Mouse (Mus musculus) megakaryocyte, embryonic 14.5 days (primary cell): ENCODE measurements around the gene Syt13. TPM values are rescaled to one million over a fixed set of nuclear protein-coding genes. Genes with fewer than 3 reads are reported as not detected.

Experiments
- H3K27me3 ChIP-seq: replicated peaks from 2 replicates; pipeline ENCODE3; 2012; ENCODE audit warnings: inconsistent platforms
- H3K36me3 ChIP-seq: replicated peaks from 2 replicates; pipeline ENCODE3; 2012; ENCODE audit warnings: low read length, inconsistent platforms, mixed read lengths
- H3K4me1 ChIP-seq: 2 replicates; pipeline ENCODE4 v1.6.1; 2012; ENCODE audit warnings: inconsistent platforms
- H3K4me3 ChIP-seq: replicated peaks from 2 replicates; pipeline ENCODE3; 2012; ENCODE audit warnings: moderate library complexity, mild to moderate bottlenecking, inconsistent platforms
- H3K9me3 ChIP-seq: 2 replicates; pipeline ENCODE4 v1.6.1; 2012; ENCODE audit warnings: inconsistent platforms
- FLI1 ChIP-seq: IDR thresholded peaks from 2 replicates; pipeline ENCODE4 v1.6.1; 2012; ENCODE audit warnings: low read length, inconsistent platforms, mixed read lengths
- GATA1 ChIP-seq: IDR thresholded peaks from 3 replicates; pipeline ENCODE4 v1.6.1; 2012; ENCODE audit warnings: mixed read lengths, low read length, inconsistent platforms, borderline replicate concordance
- polyA plus RNA-seq: library from polyadenylated mRNA; stranded (reverse); fragments of >175 nt; gene quantifications from 2 replicates; pipeline ENCODE4 v1.2.3, GENCODE M21; 2012; ENCODE audit warnings: low replicate concordance; ENCODE audit not compliant: insufficient read depth

The Syt13 gene
- polyA plus RNA-seq, 1 experiment = 39.6 TPM

DNA sequence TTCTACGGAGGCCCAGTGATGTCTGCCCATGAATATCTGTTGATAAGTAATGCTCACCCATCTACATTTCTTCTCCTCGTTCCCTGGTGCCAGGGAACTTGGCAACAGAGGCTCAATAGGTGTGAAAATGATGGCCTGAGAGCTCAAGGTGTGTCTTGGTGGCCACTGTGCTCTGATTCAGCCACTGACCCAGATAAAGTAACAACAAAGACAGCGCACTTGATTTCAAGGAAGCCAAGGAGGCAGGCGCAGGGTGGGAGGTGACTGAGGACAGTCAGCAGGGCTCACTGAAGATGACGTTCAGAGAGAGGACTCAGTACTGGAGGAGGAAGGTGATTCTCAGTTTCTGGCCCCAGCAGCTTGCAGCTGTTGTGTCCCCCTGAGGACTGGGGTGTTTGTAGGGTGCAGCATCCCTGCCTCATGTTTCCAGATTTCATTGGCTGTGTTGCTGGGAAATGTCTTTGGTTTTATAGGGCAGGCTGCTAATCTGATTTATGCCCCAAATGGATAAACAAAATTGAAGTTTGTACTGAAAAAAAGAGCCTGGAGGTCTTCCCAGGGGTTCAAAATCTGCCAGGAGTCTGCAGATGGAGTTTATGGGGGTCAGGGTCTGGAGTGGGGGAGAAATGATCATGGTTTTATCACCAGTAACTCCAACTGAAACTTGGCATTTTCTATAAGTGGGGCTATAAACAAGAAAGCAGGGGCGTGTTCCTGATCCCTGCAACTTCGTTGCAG is 2.7 kb downstream of the Syt13 start:
- TF ChIP-seq FLI1 (no peak), GATA1 (no peak)
- Histone ChIP-seq H3K9me3 (peaks cover 23% of the 10 kb centered on the region), H3K36me3 (peaks cover 52% of the 10 kb centered on the region), H3K27me3 (peaks cover 89% of the 10 kb centered on the region), H3K4me1 (peaks cover 71% of the 10 kb centered on the region), H3K4me3 (peak overlapping the region; percentile 78)

DNA sequence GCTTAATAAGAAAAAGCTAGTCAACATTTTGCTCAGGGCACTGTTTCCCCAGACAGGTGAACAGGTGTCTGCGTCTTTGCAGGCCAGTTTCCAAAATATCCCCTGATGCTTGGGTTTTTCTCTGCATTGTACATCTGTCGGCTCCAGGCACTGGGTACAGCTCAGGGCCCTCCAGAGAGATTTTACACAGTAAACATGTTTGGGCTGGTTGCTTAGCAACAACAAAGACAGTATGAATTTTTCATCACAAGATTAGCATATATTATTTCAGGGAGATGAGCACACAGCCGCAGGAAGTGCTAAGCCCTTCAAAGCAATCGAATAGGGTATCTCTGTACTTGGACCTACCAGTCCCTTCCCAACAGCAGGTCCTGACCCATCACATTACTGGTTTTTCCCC is 5.8 kb downstream of the Syt13 start:
- H3K36me3 ChIP-seq = peaks cover 83% of the 10 kb centered on the region
- peaks cover 83% of the 10 kb centered on the region for H3K27me3 ChIP-seq
- H3K4me3 ChIP-seq = no peak overlapping the region
- peaks cover 28% of the 10 kb centered on the region for H3K9me3 ChIP-seq
- TF ChIP-seq FLI1 (no peak), GATA1 (no peak)
- H3K4me1 ChIP-seq = peaks cover 51% of the 10 kb centered on the region

DNA sequence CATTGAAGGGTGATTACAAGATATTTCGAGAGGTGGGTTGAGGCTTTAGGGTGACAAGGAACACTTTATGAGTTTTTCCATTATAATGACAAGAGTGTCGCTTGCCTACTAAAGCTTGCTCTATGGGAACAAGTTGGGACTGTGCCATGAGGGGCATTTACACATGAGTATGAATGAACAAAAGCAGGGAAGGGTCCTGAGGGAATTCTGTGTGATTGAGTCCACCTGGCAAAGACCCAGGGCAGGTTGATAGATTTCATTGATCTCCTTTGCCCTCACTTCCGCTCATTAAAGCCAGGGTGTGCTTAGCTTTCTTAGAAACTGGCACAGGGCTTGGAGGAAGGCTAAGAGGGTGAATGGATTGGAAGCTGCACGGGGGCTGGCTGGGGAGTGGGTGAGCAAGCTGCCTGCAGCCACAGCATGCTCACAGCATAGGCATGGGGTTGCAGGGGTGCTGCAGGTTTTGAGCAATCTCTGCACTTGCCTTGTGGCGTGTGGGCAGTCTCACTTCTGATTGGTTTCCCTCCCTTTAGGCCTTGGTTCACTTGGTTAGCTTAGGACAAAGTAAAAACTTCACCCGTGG is 9.9 kb downstream of the Syt13 start:
- Histone ChIP-seq H3K36me3 (peaks cover 94% of the 10 kb centered on the region), H3K27me3 (peaks cover 72% of the 10 kb centered on the region), H3K4me3 (no peak overlapping the region), H3K9me3 (peaks cover 24% of the 10 kb centered on the region), H3K4me1 (peaks cover 21% of the 10 kb centered on the region)
- no peak for TF ChIP-seq GATA1

DNA sequence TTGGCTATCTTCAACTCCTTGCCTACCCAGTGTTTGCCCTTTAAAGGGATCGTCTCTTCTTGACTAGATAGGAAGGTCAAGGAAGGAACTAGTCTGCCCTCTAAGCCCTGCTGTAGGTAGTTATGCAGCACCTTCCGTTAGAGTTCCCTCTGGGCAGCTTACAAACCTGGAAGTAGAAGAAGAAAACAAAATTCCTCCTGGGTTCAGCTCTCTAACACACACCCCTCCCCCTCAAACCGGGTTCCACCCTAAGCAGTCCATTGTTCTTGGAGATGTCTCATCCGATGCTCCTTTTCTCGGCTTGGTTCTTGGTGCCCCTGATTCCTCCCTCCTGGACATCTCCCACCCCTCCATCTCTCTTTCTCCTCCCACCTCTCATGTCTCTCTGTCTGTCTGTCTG is 14.8 kb downstream of the Syt13 start:
- H3K9me3 ChIP-seq = peaks cover 3% of the 10 kb centered on the region; the same call in 1 of the 2 replicates

DNA sequence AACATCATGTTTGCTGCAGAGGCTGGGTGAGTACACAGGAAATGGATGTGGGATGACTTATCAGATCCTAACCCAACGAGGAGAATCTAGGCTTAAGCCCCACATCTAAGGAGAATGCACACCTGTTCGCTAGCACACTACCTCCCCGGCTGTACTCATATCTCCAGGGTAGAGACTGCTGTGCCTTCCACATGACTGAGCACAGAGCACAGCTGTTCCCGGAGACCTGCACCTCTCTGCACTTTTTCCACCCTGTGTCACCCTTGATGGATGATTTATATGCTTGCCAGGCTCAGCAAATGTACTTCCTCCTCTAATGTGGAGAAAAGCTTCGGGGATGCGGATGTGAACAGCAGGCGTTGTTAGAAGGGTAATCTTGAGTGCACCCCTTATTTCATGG is 16.2 kb downstream of the Syt13 start:
- TF ChIP-seq FLI1 = no peak
- TF ChIP-seq GATA1 = no peak
- no peak overlapping the region for H3K4me3 ChIP-seq
- H3K36me3 ChIP-seq = peaks cover 80% of the 10 kb centered on the region
- peaks cover 62% of the 10 kb centered on the region for H3K27me3 ChIP-seq
- peaks cover 19% of the 10 kb centered on the region for H3K4me1 ChIP-seq
- H3K9me3 ChIP-seq = peaks cover 3% of the 10 kb centered on the region; the same call in 1 of the 2 replicates

More for the DNA sequence above, 14.8 kb downstream of the Syt13 start:
- peaks cover 72% of the 10 kb centered on the region for H3K27me3 ChIP-seq
- H3K36me3 ChIP-seq = peaks cover 88% of the 10 kb centered on the region
- TF ChIP-seq GATA1 = no peak
- TF ChIP-seq FLI1 = no peak
- H3K4me1 ChIP-seq = peaks cover 19% of the 10 kb centered on the region
- H3K4me3 ChIP-seq = no peak overlapping the region

DNA sequence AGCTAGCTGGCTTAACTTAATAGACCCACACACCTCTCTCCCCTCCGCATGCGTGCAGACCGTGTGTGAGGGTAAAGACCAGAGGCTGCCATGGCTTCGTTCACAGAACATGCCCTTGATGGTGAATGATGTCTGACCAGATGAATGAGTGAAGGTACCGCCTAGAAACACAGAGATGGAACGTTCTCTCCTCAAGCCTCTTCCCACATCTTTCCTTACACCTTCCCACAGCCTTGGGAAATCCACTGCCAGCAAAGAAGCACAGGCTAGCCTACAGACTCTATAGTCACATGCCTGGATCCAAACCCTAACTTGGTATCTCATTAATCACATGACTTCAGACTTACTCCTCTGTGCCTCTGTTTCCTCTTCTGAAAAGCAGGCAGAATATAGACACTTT is 18.5 kb downstream of the Syt13 start:
- TF ChIP-seq FLI1 (no peak), GATA1 (no peak)
- Histone ChIP-seq H3K27me3 (peaks cover 59% of the 10 kb centered on the region), H3K4me1 (peaks cover 33% of the 10 kb centered on the region), H3K9me3 (no peaks in the 10 kb centered on the region), H3K36me3 (peaks cover 70% of the 10 kb centered on the region), H3K4me3 (no peak overlapping the region)

DNA sequence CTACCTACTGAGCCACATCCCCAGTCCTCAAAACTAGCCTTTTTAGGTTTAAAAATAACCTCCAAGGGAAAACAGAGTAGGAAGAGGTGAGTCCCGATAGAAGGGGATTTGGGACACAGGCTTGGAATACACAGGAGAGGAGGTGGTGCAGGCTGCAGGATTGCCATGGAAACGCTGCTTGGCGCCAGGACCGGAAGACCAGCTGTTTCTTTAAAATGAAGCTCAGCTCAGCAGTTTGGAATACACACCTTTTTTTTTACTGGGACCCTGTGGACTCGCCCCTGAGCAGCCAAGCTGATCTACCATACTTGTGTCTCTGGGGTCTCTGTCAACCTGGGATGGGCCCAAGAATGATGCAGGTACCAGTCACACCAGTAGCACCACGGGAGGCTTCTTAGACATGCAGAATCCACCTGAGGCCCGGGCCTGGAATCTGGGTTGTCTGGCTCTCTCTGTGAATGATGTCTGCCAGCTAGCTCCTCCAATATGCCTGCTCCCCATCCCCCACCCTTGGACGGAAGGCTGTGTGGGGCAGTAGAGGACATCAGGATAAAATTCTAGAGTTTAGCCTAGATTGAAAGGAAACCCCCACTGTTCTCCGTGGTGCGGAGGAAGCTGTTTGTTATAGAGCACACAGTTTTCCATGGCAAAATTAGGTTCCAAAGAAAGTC is 19.5 kb downstream of the Syt13 start:
- Histone ChIP-seq H3K9me3 (no peaks in the 10 kb centered on the region), H3K27me3 (peaks cover 61% of the 10 kb centered on the region), H3K4me3 (no peak overlapping the region), H3K36me3 (peaks cover 68% of the 10 kb centered on the region), H3K4me1 (peaks cover 33% of the 10 kb centered on the region)
- TF ChIP-seq FLI1 (no peak), GATA1 (no peak)

DNA sequence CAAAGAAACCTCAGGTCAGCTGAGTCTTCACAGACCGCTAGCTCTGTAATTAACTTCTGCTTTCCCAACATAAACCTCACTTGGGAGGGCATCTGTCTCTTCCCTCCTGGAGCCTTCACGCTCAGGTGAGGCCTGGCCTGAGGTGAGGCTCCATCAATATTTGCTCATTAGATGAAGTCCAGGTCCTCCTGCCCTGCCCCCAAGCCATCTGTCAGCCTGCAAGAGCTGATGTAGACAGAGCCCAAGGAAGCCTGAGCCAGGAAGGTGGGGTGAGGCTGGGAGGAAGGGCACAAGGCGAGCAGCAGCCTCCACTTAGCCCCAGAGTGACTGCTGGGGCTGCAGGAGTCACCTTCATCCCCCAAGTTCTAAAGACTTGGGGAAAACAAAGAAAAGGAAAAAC is 20.6 kb downstream of the Syt13 start:
- H3K9me3 ChIP-seq = no peaks in the 10 kb centered on the region
- H3K27me3 ChIP-seq = peaks cover 60% of the 10 kb centered on the region
- H3K4me1 ChIP-seq = peaks cover 33% of the 10 kb centered on the region
- peak overlapping the region; percentile 35 for H3K4me3 ChIP-seq
- no peak for TF ChIP-seq GATA1
- TF ChIP-seq FLI1 = no peak
- peaks cover 68% of the 10 kb centered on the region for H3K36me3 ChIP-seq

DNA sequence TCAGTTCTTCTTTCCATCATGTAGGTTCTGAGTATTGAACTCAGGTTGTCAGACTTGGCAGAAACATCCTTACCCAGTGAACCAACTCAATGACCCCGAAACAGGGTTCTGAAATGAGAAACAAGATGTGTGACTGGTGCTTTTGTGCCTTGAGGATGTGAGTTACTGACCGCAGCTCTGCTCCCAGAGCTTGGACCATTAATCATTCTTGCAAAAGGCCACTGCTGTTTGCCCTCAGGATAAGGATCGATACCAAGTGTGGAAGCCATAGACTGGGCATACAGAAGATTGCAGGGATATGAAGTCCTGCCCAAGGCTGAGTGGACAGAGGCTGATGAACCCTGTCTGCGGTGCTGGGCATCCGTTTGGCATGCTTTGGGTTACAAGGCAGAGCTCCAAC is 23.2 kb downstream of the Syt13 start:
- TF ChIP-seq FLI1 (no peak), GATA1 (no peak)
- peaks cover 75% of the 10 kb centered on the region for H3K36me3 ChIP-seq
- H3K4me1 ChIP-seq = peaks cover 28% of the 10 kb centered on the region
- no peak overlapping the region for H3K4me3 ChIP-seq
- no peaks in the 10 kb centered on the region for H3K9me3 ChIP-seq
- peaks cover 58% of the 10 kb centered on the region for H3K27me3 ChIP-seq

DNA sequence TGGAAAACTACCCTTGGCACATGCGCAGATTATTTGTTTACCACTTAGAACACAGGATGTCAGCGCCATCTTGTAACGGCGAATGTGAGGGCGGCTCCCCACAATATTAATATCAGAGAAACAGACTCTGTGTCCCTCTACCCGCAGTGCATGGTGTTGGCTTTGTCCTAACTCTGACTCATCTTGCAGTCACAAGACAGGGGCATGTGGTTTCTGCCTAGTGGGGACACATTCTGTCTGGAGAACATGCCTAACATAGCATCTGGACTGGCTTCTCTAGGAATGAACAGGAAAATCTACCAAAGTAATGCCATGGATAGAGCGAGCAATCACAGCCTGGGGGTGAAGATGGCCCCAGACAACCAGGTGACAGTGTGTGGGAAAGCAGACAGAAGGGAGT is 23.9 kb downstream of the Syt13 start:
- TF ChIP-seq GATA1 (no peak), FLI1 (no peak)
- no peaks in the 10 kb centered on the region for H3K9me3 ChIP-seq
- peaks cover 77% of the 10 kb centered on the region for H3K36me3 ChIP-seq
- H3K27me3 ChIP-seq = peaks cover 59% of the 10 kb centered on the region
- no peak overlapping the region for H3K4me3 ChIP-seq
- H3K4me1 ChIP-seq = peaks cover 26% of the 10 kb centered on the region
